Mouse (Mus musculus) mature B cell (primary cell): Measurements from ENCODE around the gene Tbx1.

ENCODE experiments used
- in situ Hi-C: fragments of 300-500 bp; cut with MboI; formaldehyde crosslinking; loops from 2 replicates; pipeline ENCODE4 v1.14.3; 2019

Gene Tbx1

DNA sequence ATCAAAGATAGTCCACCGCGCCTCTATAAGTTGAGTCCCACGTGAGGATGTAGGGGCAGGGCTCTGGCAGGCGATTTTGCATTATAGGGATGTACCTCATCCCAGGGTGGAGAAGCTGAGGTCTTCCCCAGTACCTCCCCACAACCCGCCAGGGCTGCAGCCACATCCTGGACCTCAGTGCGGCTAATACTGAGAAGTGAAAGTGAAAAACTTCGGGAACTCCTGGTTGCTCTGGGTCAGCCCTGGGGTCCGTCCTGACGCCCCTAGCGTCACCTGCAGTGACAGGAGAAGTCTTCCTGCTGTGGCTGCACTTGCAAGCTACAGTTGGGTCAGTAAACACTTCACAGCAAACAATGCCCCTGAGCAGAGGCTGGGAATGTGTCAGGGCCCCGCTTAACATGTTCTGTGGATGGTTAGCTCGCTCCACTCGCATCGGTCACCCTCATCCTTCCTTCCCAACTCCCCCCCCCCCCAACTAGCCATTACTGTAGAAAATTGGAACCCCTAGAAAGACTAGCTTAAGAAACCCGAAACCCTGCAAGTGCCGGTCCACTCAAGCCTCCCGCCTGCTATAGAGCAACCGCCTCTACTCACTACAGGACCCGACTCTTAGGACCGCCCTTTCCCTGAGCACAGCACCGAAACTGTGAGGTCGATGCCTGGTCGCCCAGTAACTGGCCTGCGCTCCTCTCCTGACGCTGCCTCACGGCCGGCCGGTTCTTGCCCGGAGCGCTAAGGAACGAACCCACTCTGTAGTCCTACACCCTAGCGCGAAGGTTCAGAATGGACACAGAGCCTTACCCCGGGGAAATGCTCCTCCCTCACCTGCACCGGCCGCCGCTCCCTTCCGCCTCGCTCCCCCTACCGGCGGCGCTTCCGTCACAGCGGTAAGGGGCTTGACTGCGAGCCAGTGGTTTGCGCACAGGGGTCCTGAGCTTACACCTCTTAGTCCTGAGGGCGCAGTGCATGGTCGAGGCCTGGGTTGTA is at the start of gene Tbx1:
Gene Tbx1 (minus strand): TSS at position 868 of the 987 bp plus-strand sequence.
- in situ Hi-C loops = no loop called here

DNA sequence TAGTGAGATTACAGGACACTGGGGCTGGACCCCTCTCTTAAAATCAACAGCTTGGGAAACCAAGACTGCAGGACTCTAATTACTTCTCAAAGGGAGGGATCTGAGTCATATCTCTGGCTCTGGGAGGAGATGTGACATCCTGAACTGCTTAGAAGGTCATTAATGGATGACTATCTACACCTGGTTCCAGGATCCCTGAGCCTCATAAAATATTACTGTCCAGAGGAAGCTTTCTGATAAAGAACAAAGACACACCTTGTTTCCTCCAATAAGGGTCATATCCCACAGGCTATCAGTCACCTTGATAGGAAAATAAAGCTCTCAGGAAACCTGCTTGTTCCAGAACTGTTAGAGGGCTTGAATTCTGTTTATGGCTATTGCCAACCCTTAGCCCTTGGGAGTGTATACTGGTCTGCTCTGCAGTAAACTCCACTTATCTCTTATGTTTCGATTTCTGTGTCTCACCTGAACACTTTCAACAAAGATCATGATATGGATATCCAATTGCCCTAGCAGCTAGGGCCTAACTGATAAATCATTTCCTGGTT is 49.0 kb upstream of the Tbx1 start:
- in situ Hi-C loops = no loop called here

DNA sequence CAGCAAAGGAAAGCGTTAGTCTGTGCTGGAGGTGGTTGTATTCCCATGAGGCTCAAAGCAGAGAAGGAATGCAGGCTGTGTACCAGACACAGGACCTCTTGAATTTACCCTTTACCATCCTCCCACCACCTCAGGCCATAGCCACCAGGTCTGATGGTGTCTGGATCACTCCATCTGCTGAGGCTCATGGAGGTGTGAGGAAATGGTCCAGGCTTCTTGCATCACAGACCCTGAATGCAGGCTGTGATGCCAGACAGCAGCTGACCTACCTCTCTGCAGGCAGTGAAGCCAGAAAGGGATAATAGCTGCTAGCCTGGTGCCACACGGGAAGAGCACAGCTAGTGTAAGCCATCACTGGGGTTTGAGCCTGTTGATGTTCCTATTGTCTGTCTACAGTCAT is 47.9 kb upstream of the Tbx1 start:
- in situ Hi-C loops = no loop called here

DNA sequence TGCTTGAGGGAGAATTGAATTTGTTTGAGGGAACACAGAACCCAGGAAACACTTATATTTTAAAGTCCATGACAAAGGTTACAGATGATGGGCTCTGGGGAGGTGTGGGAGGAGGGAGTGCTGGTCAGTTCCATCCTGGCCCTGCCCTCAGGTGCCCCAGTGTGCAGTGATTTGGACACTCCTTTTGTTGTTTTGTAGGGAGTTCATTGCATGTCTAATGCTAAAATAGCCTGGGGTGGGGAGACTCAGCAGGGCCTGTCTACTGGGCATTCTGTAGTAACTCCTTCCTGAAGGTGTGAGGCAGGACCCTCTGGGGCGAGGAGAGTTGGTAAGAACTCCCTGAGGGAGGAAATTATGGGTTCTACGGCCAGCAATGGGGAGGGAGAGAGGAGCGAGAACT is 46.3 kb upstream of the Tbx1 start:
- in situ Hi-C loops = no loop called here

DNA sequence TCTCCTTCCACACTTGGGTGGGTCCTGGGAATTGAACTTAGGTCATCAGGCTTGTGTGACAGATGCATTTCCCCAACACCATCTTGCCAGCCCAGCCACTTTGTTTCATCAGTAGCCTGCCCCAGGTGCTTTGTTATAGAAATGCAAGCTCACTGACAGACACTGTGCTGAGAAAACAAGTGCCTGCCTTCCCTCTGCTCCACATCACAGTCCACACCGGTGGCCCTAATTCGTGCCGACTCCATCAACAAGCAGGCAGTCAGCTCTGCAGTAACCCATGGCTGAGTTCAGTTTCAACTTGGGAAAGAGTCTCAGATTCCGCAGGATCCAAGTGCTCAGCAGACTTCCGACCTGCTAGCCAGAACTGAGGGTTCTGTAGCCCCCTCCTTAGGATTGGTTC is 45.9 kb upstream of the Tbx1 start:
- in situ Hi-C loops = no loop called here

DNA sequence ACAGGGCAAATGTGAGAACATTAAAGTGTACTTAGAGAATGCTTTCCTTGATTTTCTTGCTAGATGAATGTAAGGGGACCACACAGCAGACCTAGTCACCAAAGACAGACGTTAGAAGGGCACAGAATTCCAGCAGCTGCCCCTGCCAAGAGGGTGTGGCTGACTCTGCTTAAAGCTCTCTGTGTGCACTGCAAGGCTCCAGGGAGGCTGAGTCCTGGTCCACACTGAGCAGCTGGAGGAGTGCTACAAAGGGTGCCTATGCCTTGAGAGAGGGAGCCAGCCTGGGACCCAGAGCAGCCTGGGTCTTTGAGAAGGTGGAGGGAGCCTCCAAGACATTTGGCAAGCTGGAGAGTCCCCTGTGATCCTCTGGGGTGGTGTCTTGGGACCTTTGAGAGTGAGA is 42.9 kb upstream of the Tbx1 start:
- in situ Hi-C loops = no loop called here

DNA sequence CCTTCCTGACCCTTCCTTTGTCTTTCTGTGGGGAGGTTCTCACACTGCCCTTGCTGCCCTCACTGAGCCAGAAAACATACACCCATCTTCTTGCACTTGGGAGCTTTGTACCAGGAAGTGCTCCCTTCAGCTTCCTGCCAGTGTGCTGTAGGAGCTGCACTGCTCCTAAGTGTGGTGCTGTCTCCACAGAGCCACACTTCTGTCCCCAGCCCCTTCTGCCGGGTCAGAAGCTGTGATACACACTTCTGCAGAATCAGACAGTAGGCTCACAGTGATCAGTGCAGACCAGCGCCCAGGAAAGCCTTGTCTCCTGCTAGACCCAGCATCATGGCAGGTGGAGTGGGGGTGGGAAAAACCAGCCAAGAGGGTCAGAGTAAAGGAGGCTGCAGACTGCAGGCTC is 42.3 kb upstream of the Tbx1 start:
- in situ Hi-C loops = no loop called here

DNA sequence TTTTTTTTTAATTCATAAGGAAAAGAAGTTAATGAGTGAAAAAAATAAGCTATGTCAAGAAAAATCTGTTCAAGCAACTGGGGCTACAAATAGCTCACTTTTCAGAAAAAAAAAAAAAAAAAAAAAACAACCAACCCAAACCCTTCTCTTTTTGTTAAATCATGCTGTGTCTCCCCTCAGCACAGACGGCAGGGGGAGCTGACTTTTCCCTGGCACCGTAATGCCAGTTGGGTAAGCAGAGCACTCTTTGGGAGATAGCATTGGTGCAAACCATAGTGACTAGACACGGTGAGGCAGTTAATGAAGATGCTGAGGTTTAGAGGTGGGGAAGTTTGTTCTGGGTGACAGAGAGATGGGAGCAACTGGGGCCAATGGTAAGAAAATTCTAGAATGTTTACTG is 41.6 kb upstream of the Tbx1 start:
- in situ Hi-C loops = no loop called here

DNA sequence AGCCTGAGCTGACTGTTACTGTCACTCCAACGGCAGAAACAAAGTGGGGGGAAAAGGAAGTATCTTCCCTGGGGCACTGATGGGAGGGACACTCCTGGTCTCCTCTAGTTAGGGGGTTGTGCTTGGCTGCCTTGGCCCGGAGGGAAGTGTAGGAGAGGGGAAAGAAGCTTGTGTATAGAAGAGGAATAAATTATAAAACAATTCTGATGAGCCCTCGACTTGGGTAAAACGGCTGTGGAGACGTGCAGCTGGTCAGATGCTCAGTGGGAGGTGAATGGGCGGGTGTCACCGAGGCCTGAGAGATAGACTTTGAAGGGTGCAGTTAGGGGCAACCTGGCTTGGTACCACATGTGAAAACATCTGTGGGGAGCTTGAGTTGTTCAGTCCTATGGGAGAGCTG is 40.7 kb upstream of the Tbx1 start:
- in situ Hi-C loops = no loop called here

DNA sequence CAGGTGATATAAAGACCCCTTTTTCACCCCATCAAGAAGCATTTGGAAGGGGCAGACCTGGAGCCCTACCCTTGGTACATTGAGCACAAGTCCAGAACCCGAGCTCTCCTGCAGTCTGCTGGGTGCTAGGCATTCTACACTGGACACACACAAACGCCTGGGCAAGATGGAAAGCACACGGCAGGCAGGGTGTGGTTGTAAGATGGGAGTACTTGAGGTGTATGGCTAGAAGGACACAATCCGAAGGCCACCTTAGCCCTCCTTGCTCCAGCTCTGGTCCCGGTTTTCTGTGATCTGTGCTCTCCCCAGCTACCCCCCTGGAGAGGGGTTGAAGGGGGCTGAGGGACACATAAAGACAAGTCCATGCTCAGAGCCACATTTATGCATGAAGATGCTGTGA is 39.8 kb upstream of the Tbx1 start:
- in situ Hi-C loops = no loop called here

DNA sequence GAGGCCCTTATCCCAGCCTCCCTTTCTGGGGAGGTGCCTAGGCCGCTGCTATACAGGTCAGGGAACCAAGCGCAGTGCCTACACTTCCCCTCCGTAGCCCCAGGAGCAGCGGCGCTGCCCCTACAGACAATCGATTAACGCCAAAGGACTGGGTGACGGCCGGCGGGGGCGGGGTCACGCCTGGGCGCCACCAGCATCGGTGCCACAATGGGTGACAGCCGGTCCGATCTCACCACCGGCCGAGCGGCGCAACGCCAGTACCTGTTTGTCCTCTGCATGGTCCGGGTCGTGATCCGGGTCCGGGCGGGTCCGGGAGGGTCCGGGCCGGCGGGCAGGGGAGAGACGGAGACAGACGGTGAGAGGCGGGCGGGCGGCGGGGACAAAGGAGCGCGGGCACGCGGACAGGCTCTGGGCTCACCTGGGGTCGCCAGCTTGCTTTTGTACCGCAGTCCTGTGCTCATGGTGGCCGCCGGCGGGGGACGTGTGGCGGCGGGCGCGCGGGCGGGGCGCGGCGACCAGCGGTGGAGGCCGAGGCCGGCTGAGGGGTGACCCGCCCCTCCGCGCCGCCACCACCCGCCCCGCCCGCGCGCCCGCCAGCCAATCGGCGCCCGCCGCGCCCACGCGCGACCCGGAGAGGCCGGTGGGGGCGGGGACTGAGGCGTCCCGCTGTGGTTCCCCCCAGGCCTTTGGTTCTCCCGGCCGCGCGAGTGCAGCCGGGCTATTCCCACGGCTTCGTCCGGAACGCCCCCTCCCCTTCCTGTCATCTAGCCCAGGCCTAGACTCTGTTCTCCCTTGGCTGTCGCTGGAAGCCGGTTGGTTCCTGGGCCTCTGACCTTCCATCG is 39.1 kb upstream of the Tbx1 start, which contains the start of gene Sept5:
Gene Sept5 (minus strand): TSS at position 565 of the 842 bp plus-strand sequence.
- in situ Hi-C loops = no loop called here

DNA sequence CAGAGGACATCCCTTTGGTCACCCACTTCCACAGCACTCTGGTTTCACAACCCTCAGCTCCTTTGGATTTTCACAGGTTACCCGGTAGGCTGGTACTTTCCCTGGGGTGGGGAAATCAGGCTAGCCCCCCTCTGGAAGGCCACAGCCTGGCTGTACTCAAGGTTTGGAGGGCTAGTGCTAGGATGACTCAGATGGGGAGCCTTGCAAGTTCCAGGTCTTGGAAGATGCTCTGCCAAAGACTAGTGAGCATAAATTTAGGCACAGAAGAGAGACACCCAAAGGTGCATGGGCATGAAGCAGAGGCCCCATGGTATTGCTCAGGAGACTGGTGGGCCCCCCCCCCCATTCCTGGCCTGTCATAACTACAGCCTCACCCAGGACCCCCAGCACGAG is 38.5 kb upstream of the Tbx1 start:
- in situ Hi-C loops = no loop called here

DNA sequence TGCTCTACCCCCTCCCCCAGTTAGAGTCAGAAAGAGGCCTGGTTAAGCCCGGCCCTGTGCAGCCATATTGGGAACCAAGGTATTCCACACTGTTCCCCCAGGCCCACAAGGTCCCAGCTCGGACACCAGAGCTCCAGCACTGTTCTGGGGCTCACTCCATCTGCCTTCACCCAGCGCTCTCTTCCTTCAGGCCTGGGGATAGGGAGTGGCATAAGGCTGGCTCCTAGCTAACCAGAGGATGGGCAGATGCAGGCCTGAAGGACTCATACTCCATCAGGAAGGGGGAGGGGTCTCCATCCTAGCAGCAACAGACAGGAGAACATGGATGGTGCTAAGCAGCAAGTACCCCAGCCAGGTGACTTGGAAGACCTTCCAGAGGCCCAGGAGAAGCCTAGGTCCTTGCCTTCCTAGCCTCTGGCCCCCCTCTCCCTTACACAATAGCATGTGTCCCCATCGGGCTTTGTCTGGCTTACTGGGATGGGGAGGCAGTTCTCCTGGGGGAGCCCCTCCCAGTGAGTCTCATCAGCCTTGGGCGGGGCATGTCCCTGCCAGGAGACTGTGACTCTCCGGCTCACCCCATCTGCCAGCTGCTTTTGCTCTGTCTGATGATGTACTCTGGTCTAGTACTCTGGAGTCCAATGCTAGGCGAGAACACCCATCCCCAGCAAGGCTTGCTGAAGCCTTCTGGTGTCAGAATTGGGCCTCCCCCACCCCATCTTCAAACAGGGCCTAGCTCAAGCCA is 37.9 kb upstream of the Tbx1 start:
- in situ Hi-C loops = no loop called here

DNA sequence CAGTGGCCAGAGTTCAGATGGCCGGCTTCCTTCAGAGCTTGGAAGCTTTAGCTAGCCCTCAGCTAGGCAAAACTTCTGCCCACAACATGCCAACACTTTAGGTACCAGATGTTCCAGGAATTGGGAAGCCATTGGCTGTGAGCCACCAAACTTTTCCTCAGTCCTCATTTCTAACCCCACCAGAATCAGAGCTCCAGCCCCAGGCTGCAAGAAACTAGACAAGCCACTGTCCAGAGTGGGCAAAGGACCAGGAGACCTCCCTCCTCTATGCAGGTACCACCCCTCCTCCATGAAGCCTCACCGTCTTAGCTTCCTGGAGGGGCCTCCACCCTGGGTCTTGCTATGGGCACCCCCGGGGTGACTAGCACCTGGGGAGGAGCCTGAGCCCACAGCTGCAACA is 36.7 kb upstream of the Tbx1 start:
- in situ Hi-C loops = no loop called here

DNA sequence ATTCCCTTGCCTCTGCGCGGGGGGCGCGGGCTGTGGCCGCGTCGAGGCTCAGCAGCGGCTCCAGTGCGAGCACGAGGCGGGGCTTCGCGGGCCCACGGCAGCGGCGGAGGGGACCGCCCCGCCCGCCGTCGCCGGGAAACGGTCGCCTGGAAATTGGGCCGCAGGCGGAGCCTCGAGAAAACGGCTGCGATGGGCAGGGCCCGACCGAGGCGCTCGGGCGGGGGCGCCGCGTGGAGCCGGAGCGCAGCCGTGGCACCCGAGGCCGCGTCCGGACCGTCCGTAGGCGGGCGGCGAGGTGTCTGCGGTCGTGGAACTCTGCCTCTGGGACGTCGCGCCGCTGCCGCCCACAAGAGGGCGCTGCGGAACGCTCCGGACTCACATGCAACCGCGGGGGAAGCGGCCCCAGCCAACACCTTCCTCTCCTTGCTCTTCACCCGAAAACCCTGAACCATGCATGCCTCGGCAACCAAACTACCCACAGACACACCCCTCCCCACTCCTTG is 36.0 kb upstream of the Tbx1 start, which contains the start of gene Gm49601:
Gene Gm49601 (minus strand): TSS at position 52 of the 503 bp plus-strand sequence.
- in situ Hi-C loops = no loop called here

DNA sequence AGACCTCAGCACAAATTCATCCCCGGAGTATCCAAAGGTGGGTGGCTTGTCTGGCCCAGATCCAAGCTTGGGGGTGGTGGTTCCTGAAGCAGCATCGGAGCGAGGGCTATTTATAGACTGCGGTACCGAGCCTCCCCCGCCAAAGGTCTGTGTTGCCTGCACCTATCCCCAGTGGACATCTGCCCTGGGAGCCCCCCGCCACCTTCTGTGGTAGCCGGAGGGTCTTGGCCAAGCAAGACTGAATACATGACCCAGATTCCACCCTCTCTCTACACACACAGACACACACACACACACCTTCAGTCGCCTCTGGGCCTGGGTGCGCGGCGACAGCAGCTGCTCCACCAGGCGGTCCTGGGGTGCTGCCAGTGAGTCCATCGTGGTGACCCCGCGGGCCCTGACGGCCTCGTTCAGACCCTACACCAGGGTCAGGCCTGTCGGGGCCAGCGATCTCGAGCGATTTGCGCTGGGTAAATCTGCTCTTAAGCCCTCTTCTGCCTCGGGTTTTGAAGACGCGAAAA is 35.4 kb upstream of the Tbx1 start:
- in situ Hi-C loops = no loop called here

DNA sequence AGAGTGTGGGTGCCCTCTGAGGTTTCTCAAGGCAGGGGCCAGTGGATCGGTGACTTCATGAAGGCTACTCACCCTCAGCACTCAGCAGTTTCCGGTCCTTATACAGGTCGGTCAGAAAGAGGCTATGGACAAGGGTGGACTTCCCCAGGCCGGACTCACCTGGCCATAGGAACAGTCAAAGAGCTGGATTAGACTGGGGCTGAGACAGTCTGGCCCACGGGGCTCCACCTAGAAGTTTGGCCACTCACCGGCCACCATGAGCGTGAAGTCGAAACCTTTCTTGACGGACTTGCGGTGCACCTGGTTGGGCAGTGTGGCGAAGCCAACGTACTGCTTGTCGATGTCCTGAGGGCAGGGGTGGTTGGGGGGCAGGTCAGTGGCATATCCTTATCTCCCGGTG is 34.6 kb upstream of the Tbx1 start:
- in situ Hi-C loops = no loop called here

DNA sequence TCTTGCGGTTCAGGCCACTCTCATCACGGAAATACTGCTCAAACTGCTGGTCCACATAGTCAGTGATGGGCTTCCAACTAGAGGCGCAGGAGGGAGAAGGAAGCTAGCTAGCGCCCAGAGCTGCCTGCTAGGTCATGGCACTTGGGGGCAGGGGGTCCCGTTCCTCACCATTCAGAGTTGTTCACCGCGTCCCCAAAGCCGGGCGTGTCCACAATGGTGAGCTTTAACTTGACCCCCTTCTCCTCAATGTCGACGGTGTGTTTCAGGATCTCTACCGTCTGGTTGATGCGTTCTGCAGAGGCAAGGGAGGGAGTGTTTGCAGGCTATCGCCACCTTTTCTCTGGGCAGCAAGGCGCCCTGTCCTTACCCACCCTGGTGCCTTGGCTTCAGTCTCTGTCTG is 34.2 kb upstream of the Tbx1 start:
- in situ Hi-C loops = no loop called here

DNA sequence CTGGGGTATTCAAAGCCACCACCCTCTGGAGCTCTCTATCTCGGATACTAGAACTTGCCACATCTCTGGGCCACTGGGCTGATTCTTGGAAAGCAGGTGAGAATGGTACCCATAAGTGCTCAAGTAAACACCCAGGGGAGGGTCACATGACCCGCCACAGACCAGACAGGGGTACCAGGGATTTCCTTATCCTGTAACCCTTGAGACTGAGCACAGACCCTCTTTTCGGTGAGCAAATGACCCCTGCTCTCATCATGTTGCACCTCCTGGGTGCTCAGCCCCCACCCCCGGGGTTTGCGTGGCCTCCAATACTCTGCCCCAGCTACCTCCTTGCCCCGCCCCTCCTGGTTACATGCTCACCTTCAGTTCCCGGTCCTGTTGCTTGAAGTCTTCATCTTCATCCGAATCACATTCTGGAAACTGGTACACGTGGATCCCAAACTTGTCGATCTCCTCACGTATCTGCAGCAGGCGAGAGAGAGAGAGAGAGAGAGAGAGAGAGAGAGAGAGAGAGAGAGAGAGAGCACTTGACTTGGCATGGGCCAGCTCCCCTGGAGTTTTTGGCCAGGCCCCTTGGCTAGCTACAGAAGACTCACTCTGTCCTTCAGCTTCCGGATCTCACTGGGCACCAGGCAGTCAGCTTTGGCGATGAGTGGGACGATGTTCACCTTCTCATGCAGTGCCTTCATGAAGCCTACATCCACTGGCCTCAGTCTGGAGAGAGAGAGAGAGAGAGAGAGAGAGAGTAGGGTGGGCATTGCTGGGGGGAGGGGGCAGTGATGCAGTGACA is 33.5 kb upstream of the Tbx1 start:
- in situ Hi-C loops = no loop called here
